Mouse (Mus musculus): Measurements from ENCODE around the gene Fer1l4. TPM values are rescaled to one million over a fixed set of nuclear protein-coding genes. Genes with fewer than 3 reads are reported as not detected.

Fer1l4 gene
- not detected in 2 replicates for polyA plus RNA-seq (2014; fragmentation: Nextera tagmentation; extraction: Ambion mirVana)

DNA sequence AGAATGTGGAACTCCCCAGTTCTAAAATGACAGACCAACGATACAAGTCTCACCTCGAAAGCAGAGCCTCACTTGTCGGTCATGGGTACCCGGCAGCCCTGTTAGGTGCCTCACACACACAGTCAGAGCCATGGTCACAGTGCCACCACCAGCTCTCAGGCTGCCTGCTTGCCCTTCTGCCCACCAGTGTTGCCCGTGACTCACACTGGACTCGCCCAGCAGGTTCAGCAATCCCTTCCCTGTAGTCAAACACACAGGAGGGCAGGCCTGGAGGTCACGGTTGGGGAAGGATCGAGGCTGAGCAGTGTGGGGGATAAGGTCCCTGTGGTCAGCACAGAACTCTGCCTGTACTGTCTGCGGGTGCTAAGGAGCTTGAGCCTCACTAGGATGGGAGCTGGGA is at the start of gene Fer1l4:
Fer1l4 (minus strand) TSS at position 132 of the 400 bp plus-strand sequence.
- 87% methylated on average over 9 of the region's 9 CpGs for WGBS
- Histone ChIP-seq H3K36me3 (ENCODE audit: control insufficient read depth, insufficient read depth, low read length) (no peaks in the 10 kb centered on the region), H3K27me3 (ENCODE audit: control insufficient read depth, insufficient read depth, low read length) (no peaks in the 10 kb centered on the region; the same call in 1 of the 2 replicates), H3K4me3 (ENCODE audit: low read depth, low read length) (no peak within 1 kb of the TSS), H3K4me2 (ENCODE audit: low read depth, low read length) (no peak within 1 kb of the TSS), H3K27ac (ENCODE audit: low read depth, low read length) (no peak within 1 kb of the TSS), H3K9ac (replicated peaks; ENCODE audit: low read depth, low read length) (no peak within 1 kb of the TSS), H3K4me1 (ENCODE audit: control insufficient read depth, insufficient read depth, low read length) (no peaks in the 10 kb centered on the region), H3K9me3 (ENCODE audit: control insufficient read depth, low read length) (no peaks in the 10 kb centered on the region)
- ATAC-seq (ENCODE audit: low read depth), result no peak

DNA sequence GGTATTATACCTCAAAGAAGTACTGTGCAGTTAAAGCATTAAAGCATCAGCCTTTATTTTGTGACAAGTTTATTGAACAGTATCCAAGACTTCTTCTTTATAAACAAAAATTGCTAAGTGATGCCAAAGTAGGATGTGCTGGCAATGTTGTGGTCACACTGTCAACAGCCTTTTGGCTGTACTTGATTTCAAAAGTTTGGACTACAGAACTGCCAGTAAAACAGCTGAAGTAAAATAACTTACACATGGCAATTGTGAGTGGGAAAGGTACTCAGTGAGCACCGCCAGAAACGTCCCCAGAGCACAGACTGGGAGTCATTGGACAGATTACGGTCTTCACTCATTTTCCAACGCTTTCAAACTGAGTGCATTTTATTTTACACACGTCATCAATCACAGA is 39.2 kb upstream of the Fer1l4 start:
- H3K4me2 ChIP-seq (ENCODE audit: low read depth, low read length), result no peak overlapping the region
- H3K27me3 ChIP-seq (ENCODE audit: control insufficient read depth, insufficient read depth, low read length), result no peaks in the 10 kb centered on the region
- H3K36me3 ChIP-seq (ENCODE audit: control insufficient read depth, insufficient read depth, low read length), result peaks cover 19% of the 10 kb centered on the region
- H3K9ac ChIP-seq (replicated peaks; ENCODE audit: low read depth, low read length), result no peak overlapping the region
- no peak for ATAC-seq (ENCODE audit: low read depth)
- H3K27ac ChIP-seq (ENCODE audit: low read depth, low read length), result no peak overlapping the region
- H3K9me3 ChIP-seq (ENCODE audit: control insufficient read depth, low read length), result no peaks in the 10 kb centered on the region
- H3K4me3 ChIP-seq (ENCODE audit: low read depth, low read length), result no peak overlapping the region
- 77% methylated on average over 5 of the region's 5 CpGs for WGBS
- H3K4me1 ChIP-seq (ENCODE audit: control insufficient read depth, insufficient read depth, low read length), result no peaks in the 10 kb centered on the region

DNA sequence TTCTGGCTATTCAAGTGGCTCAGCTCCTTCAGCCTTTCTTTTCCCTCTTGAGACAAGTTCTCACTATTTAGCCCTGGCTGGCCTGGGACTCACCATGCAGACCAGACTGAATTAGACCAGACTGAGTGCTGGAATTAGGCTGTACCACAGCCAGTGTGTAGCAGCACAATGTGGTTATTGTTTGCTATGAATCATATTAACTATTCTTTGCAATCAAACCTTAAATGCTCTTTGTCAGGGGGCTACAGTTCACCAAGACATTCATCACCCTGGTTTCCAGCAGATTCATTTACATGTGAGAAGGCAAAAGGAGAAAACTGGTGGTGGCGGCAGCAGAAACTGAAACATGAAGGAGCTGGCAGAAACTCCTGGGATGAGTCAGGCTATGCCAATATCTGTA is 37.1 kb upstream of the Fer1l4 start:
- Histone ChIP-seq H3K4me1 (ENCODE audit: control insufficient read depth, insufficient read depth, low read length) (no peaks in the 10 kb centered on the region), H3K4me3 (ENCODE audit: low read depth, low read length) (no peak overlapping the region), H3K4me2 (ENCODE audit: low read depth, low read length) (no peak overlapping the region), H3K9me3 (ENCODE audit: control insufficient read depth, low read length) (no peaks in the 10 kb centered on the region), H3K9ac (replicated peaks; ENCODE audit: low read depth, low read length) (no peak overlapping the region), H3K36me3 (ENCODE audit: control insufficient read depth, insufficient read depth, low read length) (0 out of 2 replicates have a peak, but pooled peaks cover under 1% of the 10 kb centered on the region), H3K27ac (ENCODE audit: low read depth, low read length) (no peak overlapping the region), H3K27me3 (ENCODE audit: control insufficient read depth, insufficient read depth, low read length) (no peaks in the 10 kb centered on the region)
- ATAC-seq (ENCODE audit: low read depth), result no peak
- WGBS, result 63% methylated on average over 1 of the region's 1 CpGs

DNA sequence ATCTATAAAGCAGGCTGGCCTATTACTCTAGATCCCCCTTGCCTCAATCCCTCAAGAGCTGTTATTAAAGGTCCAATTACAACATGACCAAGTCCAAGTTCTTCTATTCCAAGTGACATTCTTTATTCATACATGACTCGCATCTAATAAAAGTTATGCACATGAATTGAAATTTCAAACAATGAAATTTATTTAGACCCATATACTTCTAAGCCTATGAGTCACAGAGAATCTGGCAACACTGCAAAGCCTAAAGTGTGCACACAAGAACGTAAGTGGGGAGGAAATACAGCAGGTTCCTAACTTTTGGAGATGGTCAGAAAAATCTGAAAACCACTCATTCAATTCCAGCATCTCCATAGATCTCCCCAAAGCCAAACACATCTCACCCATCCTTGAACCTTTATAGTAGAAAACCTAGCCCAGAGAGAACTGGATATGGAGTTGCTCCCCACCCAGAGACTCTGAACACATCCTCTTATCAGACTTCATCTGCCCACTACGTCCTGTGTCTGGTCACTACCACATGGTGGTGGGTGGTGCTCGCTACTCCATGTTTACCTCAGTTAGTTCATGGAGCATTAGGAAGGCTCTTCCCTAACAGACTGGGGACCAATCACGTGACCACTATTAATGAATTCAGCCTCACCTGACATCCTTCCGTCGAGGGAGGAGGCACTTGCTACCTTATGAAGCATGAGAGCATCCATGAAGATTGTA is 34.8 kb upstream of the Fer1l4 start:
- no peak overlapping the region for H3K9ac ChIP-seq (replicated peaks; ENCODE audit: low read depth, low read length)
- H3K4me1 ChIP-seq (ENCODE audit: control insufficient read depth, insufficient read depth, low read length), result no peaks in the 10 kb centered on the region
- no peaks in the 10 kb centered on the region for H3K9me3 ChIP-seq (ENCODE audit: control insufficient read depth, low read length)
- H3K27me3 ChIP-seq (ENCODE audit: control insufficient read depth, insufficient read depth, low read length), result no peaks in the 10 kb centered on the region
- H3K36me3 ChIP-seq (ENCODE audit: control insufficient read depth, insufficient read depth, low read length), result no peaks in the 10 kb centered on the region
- H3K27ac ChIP-seq (ENCODE audit: low read depth, low read length), result no peak overlapping the region
- H3K4me2 ChIP-seq (ENCODE audit: low read depth, low read length), result no peak overlapping the region
- WGBS, result 91% methylated on average over 7 of the region's 7 CpGs
- ATAC-seq (ENCODE audit: low read depth), result no peak
- no peak overlapping the region for H3K4me3 ChIP-seq (ENCODE audit: low read depth, low read length)

DNA sequence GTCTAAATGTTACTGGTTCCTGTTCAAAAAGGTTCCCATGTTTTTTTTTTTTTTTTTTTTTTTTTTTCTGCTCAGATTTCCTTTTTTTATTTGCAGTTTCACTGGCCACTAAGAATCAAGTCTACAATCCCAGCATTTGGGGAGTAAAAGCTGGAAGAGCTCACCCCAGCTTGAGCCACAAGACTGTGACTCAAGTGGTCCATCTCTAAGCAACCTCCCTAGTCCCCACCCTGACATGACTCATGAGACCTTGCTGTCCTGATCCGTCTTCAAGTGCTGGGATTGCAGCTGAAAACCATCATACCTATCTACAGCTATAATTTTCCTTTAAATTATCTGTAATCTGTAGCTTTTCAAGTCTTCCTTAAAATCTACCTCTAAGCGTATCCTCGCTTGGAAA is 31.8 kb upstream of the Fer1l4 start:
- Histone ChIP-seq H3K4me3 (ENCODE audit: low read depth, low read length) (no peak overlapping the region), H3K9ac (replicated peaks; ENCODE audit: low read depth, low read length) (no peak overlapping the region), H3K9me3 (ENCODE audit: control insufficient read depth, low read length) (no peaks in the 10 kb centered on the region), H3K4me2 (ENCODE audit: low read depth, low read length) (no peak overlapping the region), H3K4me1 (ENCODE audit: control insufficient read depth, insufficient read depth, low read length) (no peaks in the 10 kb centered on the region), H3K36me3 (ENCODE audit: control insufficient read depth, insufficient read depth, low read length) (no peaks in the 10 kb centered on the region), H3K27ac (ENCODE audit: low read depth, low read length) (no peak overlapping the region), H3K27me3 (ENCODE audit: control insufficient read depth, insufficient read depth, low read length) (no peaks in the 10 kb centered on the region)
- no peak for ATAC-seq (ENCODE audit: low read depth)
- WGBS, result 89% methylated on average over 3 of the region's 3 CpGs

DNA sequence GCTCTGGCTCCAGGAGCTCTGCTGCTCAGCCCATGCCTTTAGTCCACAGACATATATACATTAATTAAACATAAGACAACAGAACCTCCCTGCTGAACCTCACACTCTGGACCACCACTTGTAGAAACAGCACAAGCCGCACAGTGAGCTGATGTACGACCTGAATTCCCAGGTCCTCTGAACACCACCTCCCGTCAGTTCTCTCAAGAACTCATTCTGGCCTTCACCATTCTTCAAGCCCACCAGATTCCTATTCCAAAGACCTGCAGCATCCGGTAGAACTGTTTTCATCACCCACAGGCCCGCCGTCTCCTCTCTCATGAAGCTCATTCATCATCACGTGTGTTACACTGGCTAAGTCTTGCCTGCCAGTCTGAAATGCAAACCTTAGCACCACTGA is 27.6 kb upstream of the Fer1l4 start:
- peaks cover 32% of the 10 kb centered on the region for H3K36me3 ChIP-seq (ENCODE audit: control insufficient read depth, insufficient read depth, low read length)
- H3K4me1 ChIP-seq (ENCODE audit: control insufficient read depth, insufficient read depth, low read length), result no peaks in the 10 kb centered on the region
- H3K27me3 ChIP-seq (ENCODE audit: control insufficient read depth, insufficient read depth, low read length), result no peaks in the 10 kb centered on the region
- no peaks in the 10 kb centered on the region for H3K9me3 ChIP-seq (ENCODE audit: control insufficient read depth, low read length)
- no peak overlapping the region for H3K4me2 ChIP-seq (ENCODE audit: low read depth, low read length)
- no peak overlapping the region for H3K4me3 ChIP-seq (ENCODE audit: low read depth, low read length)
- WGBS, result 89% methylated on average over 7 of the region's 7 CpGs
- no peak overlapping the region for H3K27ac ChIP-seq (ENCODE audit: low read depth, low read length)
- no peak overlapping the region for H3K9ac ChIP-seq (replicated peaks; ENCODE audit: low read depth, low read length)
- no peak for ATAC-seq (ENCODE audit: low read depth)

DNA sequence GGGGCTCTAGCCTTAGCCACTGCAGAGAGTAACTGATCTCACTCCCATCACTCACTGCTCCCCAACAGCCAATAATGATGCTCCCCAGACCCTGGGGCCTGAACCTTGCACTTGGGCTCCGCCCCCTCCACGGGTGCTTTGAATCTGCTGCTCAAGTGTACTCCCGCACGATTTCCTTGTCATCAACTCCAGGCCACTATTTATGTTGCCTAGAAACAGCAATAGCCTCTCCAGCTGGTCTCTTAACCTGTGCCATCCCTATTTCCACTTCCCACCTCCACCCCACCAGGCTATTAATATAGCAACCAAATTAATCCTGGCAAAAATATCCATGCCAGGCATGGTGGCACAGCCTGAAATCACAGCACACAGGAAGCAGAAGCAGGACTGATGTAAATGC is 26.9 kb upstream of the Fer1l4 start:
- peaks cover 39% of the 10 kb centered on the region for H3K36me3 ChIP-seq (ENCODE audit: control insufficient read depth, insufficient read depth, low read length)

DNA sequence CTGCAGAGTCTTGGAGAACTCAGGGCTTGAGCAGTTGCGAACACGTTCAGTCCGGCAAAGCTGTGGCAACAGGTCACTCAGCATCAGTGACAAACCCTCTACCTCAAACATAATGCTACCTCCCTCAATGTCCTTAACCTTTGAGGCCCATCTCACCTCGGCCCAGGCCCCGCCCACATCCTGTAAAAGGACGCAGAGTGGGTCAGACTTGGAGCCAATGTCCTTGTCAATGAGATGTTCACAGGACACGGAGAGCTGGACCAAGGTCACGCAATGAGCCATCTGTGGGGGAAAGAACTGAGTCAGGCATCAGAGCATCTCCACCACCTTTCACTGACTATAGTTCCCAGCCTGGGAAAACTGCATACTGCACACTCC is 26.4 kb upstream of the Fer1l4 start:
- Histone ChIP-seq H3K4me3 (ENCODE audit: low read depth, low read length) (no peak overlapping the region), H3K9me3 (ENCODE audit: control insufficient read depth, low read length) (no peaks in the 10 kb centered on the region), H3K36me3 (ENCODE audit: control insufficient read depth, insufficient read depth, low read length) (peaks cover 44% of the 10 kb centered on the region), H3K4me2 (ENCODE audit: low read depth, low read length) (no peak overlapping the region), H3K4me1 (ENCODE audit: control insufficient read depth, insufficient read depth, low read length) (no peaks in the 10 kb centered on the region), H3K9ac (replicated peaks; ENCODE audit: low read depth, low read length) (no peak overlapping the region), H3K27ac (ENCODE audit: low read depth, low read length) (no peak overlapping the region), H3K27me3 (ENCODE audit: control insufficient read depth, insufficient read depth, low read length) (no peaks in the 10 kb centered on the region)
- WGBS, result 89% methylated on average over 8 of the region's 8 CpGs
- ATAC-seq (ENCODE audit: low read depth), result no peak

More for the DNA sequence above, 26.9 kb upstream of the Fer1l4 start:
- H3K27ac ChIP-seq (ENCODE audit: low read depth, low read length), result no peak overlapping the region
- no peak for ATAC-seq (ENCODE audit: low read depth)
- H3K9me3 ChIP-seq (ENCODE audit: control insufficient read depth, low read length), result no peaks in the 10 kb centered on the region
- H3K4me3 ChIP-seq (ENCODE audit: low read depth, low read length), result no peak overlapping the region
- H3K9ac ChIP-seq (replicated peaks; ENCODE audit: low read depth, low read length), result no peak overlapping the region
- H3K4me1 ChIP-seq (ENCODE audit: control insufficient read depth, insufficient read depth, low read length), result no peaks in the 10 kb centered on the region
- 49% methylated on average over 4 of the region's 4 CpGs for WGBS
- no peaks in the 10 kb centered on the region for H3K27me3 ChIP-seq (ENCODE audit: control insufficient read depth, insufficient read depth, low read length)
- H3K4me2 ChIP-seq (ENCODE audit: low read depth, low read length), result no peak overlapping the region

DNA sequence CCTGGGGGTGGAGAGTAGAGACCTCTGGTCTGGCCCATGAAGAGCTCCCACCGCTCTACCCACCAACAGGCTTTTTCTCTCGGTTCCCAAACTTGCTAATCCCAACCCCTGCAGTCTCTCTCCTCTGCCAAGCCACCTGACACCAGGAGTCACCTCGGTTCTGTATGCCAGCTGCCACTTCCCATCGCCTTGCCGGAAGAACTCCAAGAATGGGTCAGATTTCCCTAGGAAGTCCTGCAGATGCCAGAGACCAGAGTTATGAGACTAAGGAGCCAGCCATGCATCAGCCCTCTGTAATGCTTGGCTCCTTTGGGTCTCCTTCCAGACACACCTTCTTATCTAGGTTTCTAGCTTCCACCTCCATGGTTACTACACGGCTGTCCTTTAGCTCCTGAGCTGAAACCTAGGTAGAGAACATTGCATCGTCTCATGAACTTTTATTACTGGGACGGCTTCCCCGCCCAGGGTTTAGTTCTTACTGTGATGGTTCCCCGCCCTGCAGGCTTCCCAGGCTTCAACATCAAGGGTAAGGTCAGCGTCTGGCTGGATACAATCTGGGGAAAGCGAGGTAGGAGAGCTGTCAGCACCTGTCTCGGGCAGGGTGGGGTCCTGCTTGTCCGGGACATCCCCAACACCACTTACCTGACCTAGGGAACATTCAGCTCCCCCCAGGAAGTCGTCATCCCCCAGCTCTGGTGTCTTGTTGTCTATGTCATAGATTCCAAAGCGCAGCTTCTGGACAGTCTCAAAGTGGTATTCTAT is 25.9 kb upstream of the Fer1l4 start:
- H3K4me1 ChIP-seq (ENCODE audit: control insufficient read depth, insufficient read depth, low read length), result no peaks in the 10 kb centered on the region
- peaks cover 49% of the 10 kb centered on the region for H3K36me3 ChIP-seq (ENCODE audit: control insufficient read depth, insufficient read depth, low read length)
- no peak overlapping the region for H3K9ac ChIP-seq (replicated peaks; ENCODE audit: low read depth, low read length)
- ATAC-seq (ENCODE audit: low read depth), result no peak
- no peaks in the 10 kb centered on the region for H3K9me3 ChIP-seq (ENCODE audit: control insufficient read depth, low read length)
- H3K4me2 ChIP-seq (ENCODE audit: low read depth, low read length), result no peak overlapping the region
- WGBS, result 95% methylated on average over 16 of the region's 16 CpGs
- no peak overlapping the region for H3K4me3 ChIP-seq (ENCODE audit: low read depth, low read length)
- no peaks in the 10 kb centered on the region for H3K27me3 ChIP-seq (ENCODE audit: control insufficient read depth, insufficient read depth, low read length)
- no peak overlapping the region for H3K27ac ChIP-seq (ENCODE audit: low read depth, low read length)

All from neural tube, embryonic 14.5 days (tissue).